Mouse (Mus musculus): ENCODE data around the gene Naa80. TPM values are rescaled to one million over a fixed set of nuclear protein-coding genes. Genes with fewer than 3 reads are reported as not detected.

Naa80 gene
- polyA plus RNA-seq (2012; rRNA removed), result 16.6 and 19.8 TPM in 2 replicates

DNA sequence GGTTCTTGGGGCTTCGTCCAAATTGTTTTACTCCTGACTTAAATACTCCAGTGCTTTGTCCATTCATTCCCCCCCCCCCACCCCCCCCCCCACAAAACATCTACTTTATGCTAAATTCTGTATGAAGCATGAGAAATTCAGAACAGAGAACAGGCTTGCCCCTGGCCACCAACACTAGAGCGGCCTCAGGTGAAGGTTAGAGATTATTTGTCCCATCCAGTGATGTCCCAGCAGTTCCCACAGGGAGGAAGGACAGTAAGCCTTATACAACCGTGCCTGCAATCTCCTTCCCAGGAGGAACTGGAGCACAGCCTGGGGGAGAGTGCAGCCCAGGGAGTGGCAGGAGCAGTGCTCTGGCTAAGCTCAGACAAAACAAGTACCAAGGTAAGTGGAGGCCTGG, at the start of gene Naa80:
TSS of gene Naa80 (plus strand) at position 301 of the 400 bp plus-strand sequence.

DNA sequence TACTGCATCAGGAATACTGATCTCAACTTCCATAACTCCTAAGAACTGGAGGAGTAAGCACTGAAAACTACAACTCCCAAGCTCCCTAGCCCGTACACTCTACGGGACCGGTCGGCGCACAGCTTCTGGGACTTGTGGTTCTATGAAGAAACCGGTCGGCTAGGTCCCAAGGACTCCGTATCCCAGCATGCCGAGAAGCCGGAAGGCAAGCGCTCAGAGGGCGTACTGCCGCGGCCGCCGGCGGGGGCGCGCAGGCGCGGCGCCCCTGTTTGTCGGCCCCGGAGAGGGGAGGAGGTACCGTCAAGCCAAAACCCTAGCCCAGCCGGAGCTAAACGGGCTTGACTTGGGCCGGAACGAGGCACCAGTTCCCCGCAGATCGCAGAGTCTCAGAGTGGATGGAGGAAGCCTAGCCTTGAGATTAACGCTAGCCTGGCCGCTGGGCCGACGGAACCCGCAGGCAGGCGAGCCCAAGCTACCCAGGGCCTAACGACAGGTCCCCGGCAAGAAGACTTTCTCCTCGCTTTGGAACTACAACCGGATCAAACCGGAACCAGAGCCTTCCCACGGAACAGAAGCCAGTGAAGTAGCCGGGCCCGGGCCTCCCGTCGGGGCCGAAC, 44.8 kb upstream of the Naa80 start, which contains the start of gene Tmem115:
TSS of gene Tmem115 (plus strand) at position 155 of the 617 bp plus-strand sequence.

DNA sequence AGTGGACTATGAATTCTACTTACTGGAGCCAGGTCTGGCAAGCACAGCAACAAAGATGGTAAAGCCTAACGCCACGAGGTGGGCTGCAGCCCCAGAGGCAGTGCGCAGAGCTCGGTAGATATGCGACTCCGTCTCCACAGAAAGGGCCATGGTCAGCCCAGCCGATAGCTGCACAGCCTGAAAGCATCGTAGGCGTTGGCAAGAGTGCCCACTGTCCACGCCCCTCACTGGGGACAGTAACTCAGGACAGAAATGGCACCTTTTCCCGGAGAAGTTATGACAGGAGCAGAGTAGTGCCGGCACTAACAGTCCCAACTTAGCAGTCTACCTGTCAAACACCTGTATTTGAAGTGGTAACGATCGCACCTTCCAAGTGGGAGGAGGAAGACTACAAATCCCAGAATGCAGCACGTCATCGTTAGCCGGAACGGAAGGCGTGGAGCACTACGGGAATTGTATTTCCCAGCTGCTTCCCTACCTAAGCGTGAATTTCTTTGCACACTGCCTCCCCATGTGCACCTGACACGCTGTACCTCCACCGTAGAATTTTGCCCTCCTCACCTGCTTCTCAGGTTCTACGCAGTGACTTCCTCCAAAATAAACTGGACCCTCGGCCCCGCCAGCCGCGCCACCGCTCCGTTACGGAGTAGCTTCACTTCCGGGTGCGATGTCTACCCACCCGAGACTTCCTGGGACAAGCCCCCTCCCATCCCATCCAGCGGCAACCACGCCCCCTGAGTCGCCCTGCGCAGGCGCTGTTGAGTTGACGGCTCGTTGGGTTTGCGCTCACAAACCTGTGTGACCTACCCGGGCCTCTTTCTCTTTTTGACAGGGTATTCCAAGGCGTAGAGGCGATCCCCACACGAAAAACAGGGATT, 37.0 kb upstream of the Naa80 start, which contains the start of the genes Cyb561d2 and Nprl2:
TSS of gene Cyb561d2 (minus strand) at position 720 of the 878 bp plus-strand sequence.
TSS of gene Nprl2 (plus strand) at position 753 of the 878 bp plus-strand sequence.

DNA sequence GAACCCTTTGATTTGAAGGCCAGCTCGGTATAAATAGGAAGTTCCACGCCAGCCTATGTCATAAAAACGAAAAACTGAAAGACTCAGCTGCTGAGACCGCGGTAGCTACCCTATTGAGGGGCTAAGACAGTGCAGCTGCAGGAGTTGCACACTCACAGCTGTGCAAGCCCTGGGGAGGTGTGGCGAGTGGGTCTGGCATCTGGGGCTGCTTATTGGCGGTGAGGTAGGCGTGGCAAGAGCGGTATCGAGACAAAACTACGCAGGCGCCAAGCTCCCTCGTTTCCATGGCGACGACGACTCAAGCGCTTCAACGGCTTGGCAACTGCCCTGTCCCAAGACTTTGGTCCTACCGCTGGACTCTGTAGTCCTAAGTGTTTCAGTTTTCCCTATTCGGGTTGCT, 31.7 kb upstream of the Naa80 start, which contains the start of gene Zmynd10:
TSS of gene Zmynd10 (plus strand) at position 273 of the 400 bp plus-strand sequence.

DNA sequence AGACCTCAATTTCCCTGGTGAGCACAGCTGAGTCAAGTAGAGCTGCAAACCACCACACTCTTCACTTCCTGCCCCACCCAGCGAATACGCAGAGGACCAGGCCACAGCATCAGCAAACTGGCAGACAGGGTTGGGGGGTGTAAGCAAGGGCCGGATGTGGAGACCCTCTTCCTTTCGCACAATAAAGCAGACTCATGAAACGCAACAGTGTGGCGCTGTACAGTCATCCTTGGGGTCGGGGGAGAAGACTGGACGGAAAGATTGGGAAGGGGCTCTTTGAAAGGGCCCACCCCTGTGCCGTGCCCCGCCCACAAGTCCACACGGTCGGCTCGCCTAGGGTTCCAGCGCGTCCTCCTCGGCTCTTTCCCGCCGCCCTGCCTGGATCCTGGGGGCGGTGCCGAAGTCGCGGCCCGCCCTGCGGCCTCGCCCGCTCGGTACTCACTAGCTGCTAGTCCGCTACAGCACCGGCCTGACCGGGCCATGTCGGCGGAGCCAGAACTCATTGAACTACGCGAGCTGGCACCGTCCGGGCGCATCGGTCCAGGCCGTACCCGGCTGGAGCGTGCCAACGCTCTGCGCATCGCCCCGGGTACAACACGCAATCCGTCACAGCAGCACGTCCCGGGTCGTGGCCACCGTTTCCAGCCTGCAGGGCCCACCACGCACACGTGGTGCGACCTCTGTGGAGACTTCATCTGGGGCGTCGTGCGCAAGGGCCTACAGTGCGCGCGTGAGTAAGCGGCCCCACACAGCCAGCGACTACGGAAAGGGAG, 27.4 kb upstream of the Naa80 start, which contains the start of gene Rassf1:
TSS of gene Rassf1 (plus strand) at position 439 of the 773 bp plus-strand sequence.

DNA sequence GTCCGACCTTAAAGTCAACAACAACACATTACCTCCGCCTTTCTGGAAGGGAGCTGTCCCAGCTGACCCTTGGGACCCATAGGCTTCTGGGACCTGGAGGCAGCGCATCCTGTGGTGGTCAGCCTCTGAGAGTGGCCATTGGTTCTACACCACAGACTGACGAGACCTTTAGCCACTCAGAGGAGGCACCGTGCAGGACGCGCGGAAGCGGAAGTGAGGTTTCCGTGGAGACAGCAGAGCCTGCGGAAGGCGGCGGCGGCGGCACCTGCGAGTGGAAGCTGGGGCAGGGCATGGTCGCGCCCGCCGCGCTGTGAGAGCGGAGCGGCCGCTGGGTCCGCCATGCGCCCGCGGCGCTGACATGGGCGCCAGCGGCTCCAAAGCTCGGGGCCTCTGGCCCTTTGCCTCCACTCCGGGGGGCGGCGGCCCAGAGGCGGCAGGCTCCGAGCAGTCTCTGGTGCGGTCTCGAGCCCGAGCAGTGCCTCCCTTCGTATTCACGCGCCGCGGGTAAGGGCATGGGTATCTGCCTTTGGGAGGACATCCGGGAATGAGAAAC, 15.6 kb upstream of the Naa80 start, which contains the start of gene Tusc2:
TSS of gene Tusc2 (plus strand) at position 227 of the 553 bp plus-strand sequence.

DNA sequence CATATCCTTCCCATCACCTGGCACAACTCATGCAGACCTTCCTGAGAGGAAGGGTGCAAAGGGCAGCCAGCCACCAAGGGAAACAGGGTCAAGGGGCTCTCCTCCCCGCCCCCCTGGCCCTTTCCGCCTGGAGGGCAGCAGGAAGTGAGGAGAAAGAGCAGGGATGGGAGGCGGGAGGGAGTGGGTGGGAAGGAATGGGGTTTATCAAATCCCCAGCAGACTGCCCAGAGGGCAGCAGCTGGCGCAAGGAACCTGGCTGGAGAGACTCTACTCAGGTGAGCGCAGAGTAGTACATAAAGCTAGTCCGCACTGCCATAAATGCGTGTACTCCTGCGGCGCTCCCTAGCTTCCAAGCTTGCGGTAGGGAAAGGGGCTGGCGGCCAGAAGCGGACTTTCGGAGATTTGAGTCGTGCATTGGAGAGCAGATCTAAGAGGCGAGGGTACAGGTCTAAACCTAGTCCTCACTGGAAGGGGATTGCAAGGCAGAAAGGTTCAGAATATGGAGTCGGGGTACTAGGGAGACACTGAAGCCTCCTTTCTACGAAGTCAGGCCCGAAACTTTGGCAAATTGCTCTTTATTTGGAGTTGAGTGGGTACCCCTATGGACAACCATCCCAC, 10.9 kb upstream of the Naa80 start, which contains the start of gene Hyal2:
TSS of gene Hyal2 (plus strand) at position 244 of the 618 bp plus-strand sequence.

DNA sequence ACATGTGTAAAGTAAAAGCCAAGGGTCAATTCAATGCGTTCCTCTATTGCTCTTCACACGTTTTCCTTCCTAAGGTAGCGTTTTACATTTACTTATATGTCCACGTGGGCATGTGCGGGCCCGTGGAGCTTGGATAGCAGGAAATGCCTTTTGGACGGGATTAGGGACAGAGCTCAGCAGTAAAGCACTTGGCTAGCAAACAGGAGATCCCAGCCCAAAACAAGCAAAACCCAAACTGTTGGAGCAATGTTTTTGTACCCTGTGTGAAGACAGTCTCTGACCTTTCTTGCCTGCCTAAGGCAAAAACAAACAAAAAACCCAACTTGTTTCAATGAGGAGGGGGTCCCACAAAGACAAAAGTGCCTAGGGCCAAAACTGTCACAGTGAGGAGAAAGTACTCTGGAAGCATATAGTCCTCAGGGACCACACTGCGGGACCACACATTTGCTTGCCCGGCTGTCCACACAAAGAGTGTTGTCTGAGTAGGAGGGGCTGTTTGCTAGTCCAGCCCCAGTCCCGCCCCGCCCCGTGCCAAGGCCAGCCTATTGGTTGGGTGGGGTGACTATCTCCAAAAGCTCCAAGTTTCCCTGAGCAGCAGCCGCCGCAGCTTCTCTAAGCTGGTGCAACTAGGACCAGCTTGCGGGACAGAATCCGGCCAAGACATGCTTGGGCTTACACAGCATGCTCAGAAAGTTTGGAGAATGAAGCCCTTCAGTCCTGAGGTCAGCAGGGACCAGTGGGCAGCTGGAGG, 2.2 kb upstream of the Naa80 start, which contains the start of gene Hyal1:
TSS of gene Hyal1 (plus strand) at position 571 of the 751 bp plus-strand sequence.

DNA sequence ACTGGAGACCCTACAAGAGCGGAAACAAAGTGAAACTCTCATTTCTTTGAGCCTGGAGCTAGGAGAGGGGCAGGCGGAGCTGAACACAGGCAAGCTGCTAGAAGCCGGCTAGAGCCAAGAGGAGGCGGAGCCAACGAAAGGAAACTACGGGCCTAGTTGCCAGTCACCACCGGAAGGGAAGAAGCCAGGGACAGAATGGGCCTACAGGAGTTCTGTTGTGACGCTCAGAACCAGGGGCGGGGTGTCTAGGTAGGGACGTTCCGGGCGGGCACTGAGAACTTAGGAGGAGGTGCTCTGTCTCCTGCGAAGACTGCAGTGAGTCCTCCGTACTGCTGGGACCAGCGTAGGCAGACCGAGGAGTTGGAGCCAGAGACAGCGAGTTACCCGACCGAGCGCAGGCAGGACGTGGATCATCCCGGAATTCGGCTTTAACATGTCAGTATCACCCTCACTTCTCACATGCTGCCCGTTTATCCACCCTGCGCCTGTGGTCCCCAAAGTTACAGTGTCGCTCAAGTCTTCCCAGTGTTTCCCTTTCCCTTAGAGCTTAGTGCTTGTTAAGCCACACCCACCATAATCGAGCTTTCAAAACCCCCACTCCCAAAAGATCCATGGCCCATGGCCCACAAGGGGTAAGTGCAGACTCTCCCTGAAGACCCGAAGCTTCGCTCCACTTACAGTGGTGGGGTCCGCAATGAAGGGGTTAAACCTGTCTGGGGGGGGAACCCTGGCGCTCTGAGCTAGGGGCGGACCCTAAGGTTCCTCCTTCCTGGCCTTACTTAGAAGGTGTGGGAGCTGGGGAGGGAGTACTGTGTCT, 2.0 kb downstream of the Naa80 start, which contains the start of gene Hyal3:
TSS of gene Hyal3 (plus strand) at position 318 of the 817 bp plus-strand sequence.

DNA sequence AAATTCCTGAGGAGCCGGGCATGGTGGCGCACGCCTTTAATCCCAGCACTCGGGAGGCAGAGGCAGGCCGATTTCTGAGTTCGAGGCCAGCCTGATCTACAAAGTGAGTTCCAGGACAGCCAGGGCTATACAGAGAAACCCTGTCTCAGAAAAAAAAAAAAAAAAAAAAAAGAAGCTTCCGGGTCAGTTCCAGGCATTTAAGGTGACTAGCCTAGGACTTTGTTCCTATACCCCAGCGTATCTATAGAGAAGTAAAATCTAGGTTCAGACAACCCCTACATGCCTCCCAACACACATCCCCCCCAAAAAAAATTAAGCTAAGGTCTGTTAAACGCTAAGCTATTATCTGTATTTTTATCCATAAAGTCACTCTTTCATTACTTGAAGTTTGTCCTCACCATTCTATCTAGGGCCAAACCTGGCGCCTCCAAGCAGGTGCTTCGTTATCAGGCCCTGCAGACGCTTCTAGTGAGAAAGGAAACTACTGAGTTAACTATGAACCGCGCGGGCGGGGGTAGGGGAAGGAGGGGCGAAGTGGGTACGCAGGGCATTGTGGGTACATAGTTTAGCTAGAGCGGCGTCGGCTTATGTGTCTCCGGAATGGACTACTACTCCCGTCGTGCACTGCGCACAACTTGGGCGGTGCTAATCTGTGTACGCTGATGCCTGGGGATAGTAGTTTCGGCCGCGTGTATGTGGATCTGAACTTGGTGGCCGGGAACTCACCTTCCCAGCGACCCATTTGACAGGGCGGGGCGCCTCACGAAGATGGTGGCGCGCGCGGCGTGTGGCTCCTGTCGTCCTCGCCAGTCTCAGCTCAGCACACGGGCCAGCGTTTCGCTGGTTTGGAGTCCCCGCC, 8.5 kb downstream of the Naa80 start, which contains the start of gene Ifrd2:
TSS of gene Ifrd2 (plus strand) at position 669 of the 859 bp plus-strand sequence.

DNA sequence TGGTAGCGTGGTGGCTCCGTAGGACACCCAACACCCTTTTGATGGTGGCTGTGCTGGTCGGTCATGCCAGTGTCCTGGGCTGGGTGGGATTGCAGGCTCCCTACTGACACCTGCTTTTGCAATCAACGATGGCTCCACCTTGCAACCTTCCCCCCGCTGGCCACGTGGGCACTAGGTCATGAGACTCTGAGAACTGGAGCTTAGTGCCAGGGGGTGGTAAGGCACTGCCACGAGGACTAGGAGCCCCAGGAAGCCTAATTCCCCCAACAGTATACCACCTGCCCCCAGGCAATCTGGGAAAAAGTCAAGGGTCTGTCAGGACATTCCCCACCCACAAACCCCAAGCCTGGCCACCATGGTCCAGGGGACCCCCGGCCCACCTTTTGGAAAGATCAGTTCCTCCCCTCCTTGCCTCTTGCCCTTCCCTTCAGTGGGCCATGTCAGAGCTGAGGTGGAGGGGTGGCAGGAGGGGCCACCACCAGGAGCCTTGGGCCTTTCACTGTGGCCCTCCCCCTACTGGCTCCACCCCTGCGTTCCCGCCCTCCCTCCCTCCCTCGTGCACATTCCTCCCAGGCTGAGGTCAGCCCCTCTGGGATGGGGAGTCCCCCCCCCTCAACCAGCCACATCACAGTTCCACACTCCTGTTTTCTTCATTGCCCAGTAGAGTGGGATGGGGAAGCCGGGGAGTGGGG, 30.2 kb downstream of the Naa80 start, which contains the start of gene Sema3b:
TSS of gene Sema3b (minus strand) at position 489 of the 692 bp plus-strand sequence.

Other genes with a start within 250 kb of the Naa80 start
- 26.8 and 30.0 TPM in 2 replicates for gene Hemk1, start 240.5 kb upstream of the Naa80 start, polyA plus RNA-seq (2012; rRNA removed)
- 7.0 and 8.1 TPM in 2 replicates for gene 6430571L13Rik, start 238.3 kb upstream of the Naa80 start, polyA plus RNA-seq (2012; rRNA removed)
- 82.7 and 88.5 TPM in 2 replicates for gene Cacna2d2, start 179.3 kb upstream of the Naa80 start, polyA plus RNA-seq (2012; rRNA removed)
- 33.6 and 34.5 TPM in 2 replicates for gene Tmem115, start 44.9 kb upstream of the Naa80 start, polyA plus RNA-seq (2012; rRNA removed)
- 47.5 and 52.4 TPM in 2 replicates for gene Cyb561d2, start 36.7 kb upstream of the Naa80 start, polyA plus RNA-seq (2012; rRNA removed)
- 87.7 and 93.2 TPM in 2 replicates for gene Nprl2, start 36.7 kb upstream of the Naa80 start, polyA plus RNA-seq (2012; rRNA removed)
- 8.9 and 9.6 TPM in 2 replicates for gene Zmynd10, start 31.6 kb upstream of the Naa80 start, polyA plus RNA-seq (2012; rRNA removed)
- gene Rassf1, start 27.3 kb upstream of the Naa80 start, polyA plus RNA-seq (2012; rRNA removed), result 35.2 and 38.7 TPM in 2 replicates
- 96.7 and 108 TPM in 2 replicates for gene Tusc2, start 15.6 kb upstream of the Naa80 start, polyA plus RNA-seq (2012; rRNA removed)
- gene Hyal2, start 10.9 kb upstream of the Naa80 start, polyA plus RNA-seq (2012; rRNA removed), result 29.8 and 30.5 TPM in 2 replicates
- 2.5 and 2.8 TPM in 2 replicates for gene Hyal1, start 2.0 kb upstream of the Naa80 start, polyA plus RNA-seq (2012; rRNA removed)
- 1.2 and 1.5 TPM in 2 replicates for gene Hyal3, start 1.9 kb downstream of the Naa80 start, polyA plus RNA-seq (2012; rRNA removed)
- gene Ifrd2, start 8.8 kb downstream of the Naa80 start, polyA plus RNA-seq (2012; rRNA removed), result 20.6 and 24.7 TPM in 2 replicates
- 5.4 and 7.5 TPM in 2 replicates for gene Sema3b, start 30.3 kb downstream of the Naa80 start, polyA plus RNA-seq (2012; rRNA removed)
- 382 and 399 TPM in 2 replicates for gene Gnai2, start 56.5 kb downstream of the Naa80 start, polyA plus RNA-seq (2012; rRNA removed)
- 87.6 and 91.9 TPM in 2 replicates for gene Slc38a3, start 90.6 kb downstream of the Naa80 start, polyA plus RNA-seq (2012; rRNA removed)
- 0.39 and 0.48 TPM in 2 replicates for gene Gnat1, start 100.8 kb downstream of the Naa80 start, polyA plus RNA-seq (2012; rRNA removed)
- gene Sema3f, start 131.6 kb downstream of the Naa80 start, polyA plus RNA-seq (2012; rRNA removed), result 109 and 131 TPM in 2 replicates
- 193 and 212 TPM in 2 replicates for gene Rbm5, start 192.1 kb downstream of the Naa80 start, polyA plus RNA-seq (2012; rRNA removed)